Mouse (Mus musculus) gastrocnemius, postnatal 10 days (tissue): ENCODE results near the gene Mid2. TPM values are rescaled to one million over a fixed set of nuclear protein-coding genes. Genes with fewer than 3 reads are reported as not detected.

Experiments used
- total RNA-seq, 2 experiments: library from RNA; stranded (reverse); gene quantifications; 2 replicates each; pipeline ENCODE4 v1.2.3; 2021

Gene Mid2
- total RNA-seq, 2 experiments from 2014 or later = 10.6 to 13.7 TPM

Other genes starting within 250 kb of the Mid2 start
- gene Prps1, start 208.0 kb upstream of the Mid2 start, total RNA-seq = 10 to 100 TPM; 20.9 to 21.7 TPM
- 100 to 1,000 TPM; 105 to 153 TPM for gene Tsc22d3, start 63.9 kb upstream of the Mid2 start, total RNA-seq
- gene Tex13b, start 148.8 kb downstream of the Mid2 start, total RNA-seq = not detected
- gene Vsig1, start 243.0 kb downstream of the Mid2 start, total RNA-seq = under 1 TPM in 1 of 2 experiments, not detected in 1; 0.09 TPM